Mouse (Mus musculus) lung, postnatal 0 days (tissue): ENCODE measurements at regions not wholly inside any gene's neighbourhood (a gene's known extent, or its start where the extent isn't known, plus 50 kb on each side); places are given as distances from the start of the nearest gene placed in this dataset.

Experiments used
- CTCF ChIP-seq: IDR thresholded peaks from 2 replicates; pipeline ENCODE4 v1.5.1; 2016; ENCODE audit warnings: antibody characterized with exemption, mild to moderate bottlenecking
- EP300 ChIP-seq: IDR thresholded peaks from 2 replicates; pipeline ENCODE4 v1.6.1; 2016; ENCODE audit warnings: antibody characterized with exemption, mild to moderate bottlenecking, control low read depth

- TF ChIP-seq CTCF (no peak), EP300 (no peak)
Measured at GRCm38 (mm10) chr14:114904109-114904508, 187.9 kb upstream of the Gpc5 start.
